Mouse (Mus musculus) neural tube, embryonic 14.5 days (tissue): Measurements from ENCODE around the gene Wscd2. TPM values are rescaled to one million over a fixed set of nuclear protein-coding genes. Genes with fewer than 3 reads are reported as not detected.

Source experiments
- ATAC-seq: fragments of 200-750 bp; cut with Nextera tagmentation; 2 replicates; pipeline ENCODE4 v1.8.0; 2017; ENCODE audit warnings: low read depth, mild to moderate bottlenecking, moderate TSS enrichment, moderate library complexity
- H3K27ac ChIP-seq: fragments of 300-500 bp; sonication (generic); 2 replicates; pipeline ENCODE4 v1.5.1; 2014; ENCODE audit warnings: low read depth, mild to moderate bottlenecking, control low read depth, low read length, moderate library complexity, mixed read lengths
- H3K27me3 ChIP-seq: fragments of 300-500 bp; sonication (generic); 2 replicates; pipeline ENCODE4 v1.6.1; 2014; ENCODE audit warnings: low read length; ENCODE audit not compliant: control insufficient read depth, insufficient read depth
- H3K36me3 ChIP-seq: fragments of 300-500 bp; sonication (generic); 2 replicates; pipeline ENCODE4 v1.6.1; 2014; ENCODE audit warnings: low read length, mixed read lengths; ENCODE audit not compliant: control insufficient read depth, insufficient read depth
- H3K4me1 ChIP-seq: fragments of 300-500 bp; sonication (generic); 2 replicates; pipeline ENCODE4 v1.6.1; 2014; ENCODE audit warnings: low read length; ENCODE audit not compliant: control insufficient read depth, insufficient read depth
- H3K4me2 ChIP-seq: fragments of 300-500 bp; sonication (generic); 2 replicates; pipeline ENCODE4 v1.6.1; 2014; ENCODE audit warnings: mild to moderate bottlenecking, low read depth, low read length, control low read depth
- H3K4me3 ChIP-seq: fragments of 300-500 bp; sonication (generic); 2 replicates; pipeline ENCODE4 v1.5.1; 2014; ENCODE audit warnings: low read depth, low read length, control low read depth, mixed read lengths
- H3K9ac ChIP-seq: fragments of 300-500 bp; sonication (generic); replicated peaks from 2 replicates; pipeline ENCODE4 v1.6.1; 2014; ENCODE audit warnings: low read depth, mild to moderate bottlenecking, control low read depth, low read length, mixed read lengths
- H3K9me3 ChIP-seq: fragments of 300-500 bp; sonication (generic); 2 replicates; pipeline ENCODE4 v1.6.1; 2016; ENCODE audit warnings: low read length; ENCODE audit not compliant: control insufficient read depth
- WGBS: fragments of 180-500 bp; shearing (Covaris S2); extraction: QIAGEN DNeasy Blood & Tissue Kit; methylation state at CpG from one replicate; pipeline ENCODE4 v1.1.7; 2014; 5-methylcytosine and 5-hydroxymethylcytosine counted together
- polyA plus RNA-seq: library from polyadenylated mRNA; unstranded; fragments of >200 nt; fragmentation: Nextera tagmentation; extraction: Ambion mirVana; gene quantifications from 2 replicates; pipeline ENCODE4 v1.2.1, GENCODE M21; 2014

The Wscd2 gene
- polyA plus RNA-seq, 1 experiment from 2014 or later = 19.9 TPM

DNA sequence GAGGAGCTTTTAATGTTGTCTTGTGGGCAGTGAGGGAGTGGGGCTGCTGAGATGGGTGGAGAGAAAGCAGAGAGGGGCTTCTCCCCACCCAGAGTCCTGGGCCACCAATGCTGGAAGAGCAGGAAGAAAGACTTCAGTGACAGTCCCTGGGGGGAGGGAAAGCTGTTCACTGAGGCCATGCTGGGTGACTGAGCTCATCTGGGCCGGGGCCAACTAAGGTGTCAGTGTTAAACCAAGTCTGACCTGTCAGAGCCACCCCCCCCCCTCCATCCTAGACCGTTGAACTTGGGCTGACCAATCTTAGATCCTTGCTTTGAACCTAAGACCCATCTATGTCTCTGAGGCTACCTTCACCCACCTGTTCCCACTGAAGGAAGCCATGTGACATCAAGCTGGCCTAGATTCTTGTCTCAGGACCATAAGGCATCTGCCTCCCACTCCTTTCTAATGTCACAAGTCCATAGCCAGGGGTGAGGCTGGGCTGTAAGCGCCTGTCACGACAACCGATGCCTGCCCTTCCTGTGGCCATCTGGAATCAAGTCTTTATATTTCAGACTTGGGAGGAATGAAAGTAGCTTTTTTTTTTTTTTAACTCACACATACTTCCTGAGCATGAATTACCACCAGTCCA, 100.0 kb downstream of the Wscd2 start:
- no peak for ATAC-seq
- Histone ChIP-seq H3K36me3 (no peaks in the 10 kb centered on the region), H3K9ac (no peak overlapping the region), H3K4me3 (no peak overlapping the region), H3K27ac (no peak overlapping the region), H3K4me2 (no peak overlapping the region), H3K9me3 (no peaks in the 10 kb centered on the region), H3K4me1 (peaks cover 25% of the 10 kb centered on the region), H3K27me3 (no peaks in the 10 kb centered on the region)
- WGBS = 80% methylated on average over 5 of the region's 5 CpGs

DNA sequence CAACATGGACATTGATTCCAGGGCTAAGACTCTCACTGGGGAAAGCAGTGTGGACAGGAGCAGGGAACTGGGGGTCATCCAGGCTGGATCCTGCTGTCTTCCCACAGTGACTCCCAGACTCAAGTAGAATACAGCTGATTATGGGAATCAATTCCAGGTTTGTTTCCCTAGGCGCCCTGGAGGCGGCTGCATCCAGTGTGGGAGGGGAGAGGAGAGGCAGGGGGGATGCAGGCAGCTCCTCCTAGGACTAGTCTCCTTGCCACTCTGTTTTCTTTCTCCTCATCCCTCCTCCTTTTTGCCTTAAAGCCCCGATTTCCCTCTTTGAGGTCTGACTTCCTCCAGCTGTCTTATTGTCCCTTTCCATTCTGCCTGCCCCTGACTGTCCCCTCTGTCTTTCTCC, 101.0 kb downstream of the Wscd2 start:
- peaks cover 25% of the 10 kb centered on the region for H3K4me1 ChIP-seq
- H3K27ac ChIP-seq = peak overlapping the region; percentile 67
- H3K9me3 ChIP-seq = no peaks in the 10 kb centered on the region
- H3K4me2 ChIP-seq = no peak overlapping the region
- peak overlapping the region; percentile 25; the same call in 1 of the 2 replicates for H3K9ac ChIP-seq
- no peaks in the 10 kb centered on the region for H3K27me3 ChIP-seq
- no peak overlapping the region for H3K4me3 ChIP-seq
- H3K36me3 ChIP-seq = no peaks in the 10 kb centered on the region
- no peak for ATAC-seq
- WGBS = 9% methylated on average over 3 of the region's 3 CpGs

DNA sequence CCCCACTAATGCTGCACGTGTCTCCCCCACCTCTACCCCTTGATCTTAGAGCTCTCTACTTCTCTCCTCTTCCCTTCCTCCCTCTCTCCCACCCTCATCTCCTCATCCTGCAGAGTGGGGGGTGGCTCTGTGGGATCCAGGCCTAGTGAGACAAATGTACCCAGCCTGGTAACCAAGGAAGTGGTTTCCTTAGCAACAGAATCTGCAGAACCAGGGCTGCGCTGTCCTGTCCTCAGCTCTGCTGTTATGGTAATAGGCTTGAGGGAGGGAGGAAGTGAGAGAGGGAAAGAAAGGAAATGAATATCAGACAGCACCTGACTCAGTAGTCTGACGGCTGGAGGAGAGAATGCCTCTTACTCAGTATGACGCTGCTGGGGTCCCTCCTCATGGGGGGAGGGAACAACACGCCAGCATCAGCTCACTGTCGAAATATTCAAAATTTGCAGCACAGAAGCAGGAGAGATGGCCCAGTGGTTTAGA, 101.7 kb downstream of the Wscd2 start:
- Histone ChIP-seq H3K4me2 (no peak overlapping the region), H3K27me3 (no peaks in the 10 kb centered on the region), H3K4me1 (peaks cover 25% of the 10 kb centered on the region), H3K9ac (no peak overlapping the region), H3K36me3 (no peaks in the 10 kb centered on the region), H3K27ac (peak overlapping the region; percentile 67), H3K4me3 (no peak overlapping the region), H3K9me3 (no peaks in the 10 kb centered on the region)
- peak; percentile 91 for ATAC-seq
- WGBS = 3% methylated on average over 6 of the region's 6 CpGs

DNA sequence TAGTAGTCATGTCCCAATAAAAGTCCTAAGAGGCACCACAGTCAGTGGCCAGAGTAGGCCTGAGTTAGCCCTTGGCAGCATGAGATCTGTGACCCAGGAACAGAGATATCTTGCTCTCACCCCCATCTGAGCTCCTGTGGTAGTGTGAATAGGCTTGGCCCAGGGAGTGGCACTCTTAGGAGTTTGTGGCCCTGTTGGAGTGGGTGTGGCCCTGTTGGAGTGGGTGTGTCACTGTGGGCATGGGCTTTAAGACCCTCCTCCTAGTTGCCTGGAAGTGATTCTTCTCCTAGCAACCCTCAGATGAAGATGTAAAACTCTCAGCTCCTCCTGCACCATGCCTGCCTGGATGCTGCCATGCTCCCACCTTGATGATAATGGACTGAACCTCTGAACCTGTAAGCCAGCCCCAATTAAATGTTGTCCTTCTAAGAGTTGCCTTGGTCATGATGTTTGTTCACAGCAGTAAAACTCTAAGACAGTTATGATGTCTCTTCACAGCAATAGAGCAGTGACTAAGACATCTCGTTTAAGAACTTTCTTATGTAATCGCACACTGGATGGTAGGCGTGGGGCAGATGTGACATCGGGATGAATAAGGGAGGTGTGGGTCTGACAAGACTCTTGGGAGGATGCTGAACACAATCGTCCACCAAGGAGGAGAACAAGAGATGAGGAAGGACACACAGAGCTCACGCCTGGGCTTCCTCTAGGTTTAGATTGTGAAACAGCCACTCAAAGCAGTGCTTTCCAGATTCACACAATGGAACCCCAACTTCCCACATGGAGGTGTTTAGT, 104.0 kb downstream of the Wscd2 start:
- Histone ChIP-seq H3K4me2 (no peak overlapping the region), H3K27me3 (no peaks in the 10 kb centered on the region), H3K27ac (no peak overlapping the region), H3K9me3 (no peaks in the 10 kb centered on the region), H3K9ac (no peak overlapping the region), H3K36me3 (no peaks in the 10 kb centered on the region), H3K4me1 (peaks cover 25% of the 10 kb centered on the region), H3K4me3 (no peak overlapping the region)
- 90% methylated on average over 6 of the region's 6 CpGs for WGBS
- no peak for ATAC-seq

DNA sequence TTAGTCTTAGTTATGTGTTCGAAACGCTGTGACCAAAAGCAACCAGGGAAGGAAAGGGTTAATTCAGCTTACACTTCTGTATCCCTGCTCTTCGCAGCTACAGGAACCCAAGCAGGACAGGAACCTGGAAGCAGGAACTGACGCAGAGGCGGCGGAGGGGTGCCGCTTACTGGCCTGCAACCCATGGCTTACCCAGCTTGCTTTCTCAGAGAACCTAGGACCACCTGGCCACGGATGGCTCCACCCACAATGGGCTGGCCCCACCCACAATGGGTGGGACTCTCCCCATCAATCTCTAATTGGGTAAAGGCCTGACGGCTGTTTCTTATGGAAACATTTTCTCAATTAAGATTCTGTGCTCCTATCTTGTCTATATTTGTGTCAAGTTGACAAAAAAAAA, 106.1 kb downstream of the Wscd2 start:
- Histone ChIP-seq H3K9ac (no peak overlapping the region), H3K4me3 (no peak overlapping the region), H3K9me3 (no peaks in the 10 kb centered on the region), H3K27ac (no peak overlapping the region), H3K36me3 (no peaks in the 10 kb centered on the region), H3K27me3 (no peaks in the 10 kb centered on the region), H3K4me1 (peaks cover 21% of the 10 kb centered on the region), H3K4me2 (no peak overlapping the region)
- no peak for ATAC-seq
- 80% methylated on average over 9 of the region's 9 CpGs for WGBS

DNA sequence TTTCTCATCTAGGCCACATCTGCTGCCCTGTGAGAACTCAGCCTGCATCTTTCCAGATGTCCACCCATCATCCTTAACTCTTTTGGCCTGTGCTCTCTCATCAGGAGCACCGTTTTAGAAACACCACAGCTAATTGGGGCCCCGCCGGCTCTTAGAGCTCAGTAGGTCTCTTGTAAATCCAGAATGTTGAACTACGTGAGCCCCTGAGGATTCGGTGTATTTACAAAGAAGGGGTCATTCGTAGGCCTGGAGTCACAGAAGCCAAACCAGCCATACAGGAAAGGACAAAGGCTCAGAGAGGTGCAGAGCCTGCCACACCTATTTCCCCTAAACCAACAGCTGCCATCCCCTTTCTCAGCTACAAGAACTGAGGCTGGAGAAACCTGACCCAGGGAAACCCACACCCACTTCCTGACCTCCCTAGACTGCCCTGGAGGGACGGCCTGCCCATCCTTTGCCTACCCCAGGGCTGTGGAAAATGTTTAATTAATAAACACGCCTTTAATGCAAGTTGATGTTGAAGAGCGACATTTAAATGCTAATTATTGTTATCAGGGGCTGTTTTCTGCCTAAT, 106.7 kb downstream of the Wscd2 start:
- H3K27ac ChIP-seq = no peak overlapping the region
- no peaks in the 10 kb centered on the region for H3K9me3 ChIP-seq
- H3K4me2 ChIP-seq = no peak overlapping the region
- H3K9ac ChIP-seq = no peak overlapping the region
- H3K4me3 ChIP-seq = no peak overlapping the region
- no peaks in the 10 kb centered on the region for H3K27me3 ChIP-seq
- no peak for ATAC-seq
- peaks cover 15% of the 10 kb centered on the region for H3K4me1 ChIP-seq
- WGBS = 62% methylated on average over 9 of the region's 9 CpGs
- no peaks in the 10 kb centered on the region for H3K36me3 ChIP-seq

DNA sequence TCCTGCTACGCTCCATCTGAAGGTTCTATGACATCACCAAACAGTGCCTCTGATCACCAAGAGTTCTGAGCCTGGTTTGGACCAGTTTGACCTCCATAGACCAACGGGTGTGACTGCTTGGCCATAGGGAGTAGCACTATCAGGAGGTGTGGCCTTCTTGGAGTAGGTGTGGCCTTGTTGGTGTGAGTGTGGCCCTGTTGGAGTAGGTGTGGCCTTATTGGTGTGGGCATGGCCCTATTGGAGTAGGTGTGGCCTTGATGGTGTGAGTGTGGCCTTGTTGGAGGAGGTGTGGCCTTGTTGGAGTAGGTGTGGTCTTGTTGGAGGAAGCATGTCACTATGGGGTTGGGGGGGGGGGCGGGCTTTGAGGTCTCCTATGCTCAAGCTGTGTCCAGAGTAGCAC, 110.0 kb downstream of the Wscd2 start:
- WGBS = 89% methylated on average over 2 of the region's 3 CpGs

DNA sequence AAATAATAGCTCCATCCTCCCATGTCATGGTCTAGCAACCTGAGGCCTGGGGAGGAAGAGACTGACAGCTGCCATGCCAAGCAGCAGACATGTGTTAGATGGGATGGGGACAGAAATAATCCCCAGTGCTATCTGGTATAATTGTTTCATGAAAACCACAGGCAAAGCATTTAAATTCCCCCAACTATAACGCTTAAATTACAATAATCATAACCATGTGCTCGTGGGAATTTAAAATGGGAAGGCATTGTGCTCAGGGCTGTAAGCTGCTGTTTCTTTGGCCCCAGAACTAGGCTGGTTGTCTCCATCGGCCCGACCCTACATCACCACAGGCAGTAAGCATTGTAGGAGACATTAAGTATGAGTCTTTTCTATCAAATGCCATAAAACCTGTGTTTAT, 110.7 kb downstream of the Wscd2 start:
- no peaks in the 10 kb centered on the region for H3K9me3 ChIP-seq
- no peaks in the 10 kb centered on the region for H3K27me3 ChIP-seq
- H3K4me2 ChIP-seq = no peak overlapping the region
- no peaks in the 10 kb centered on the region for H3K4me1 ChIP-seq
- no peaks in the 10 kb centered on the region for H3K36me3 ChIP-seq
- peak overlapping the region; percentile 64 for H3K27ac ChIP-seq
- H3K4me3 ChIP-seq = no peak overlapping the region
- 42% methylated on average over 4 of the region's 4 CpGs for WGBS
- no peak overlapping the region for H3K9ac ChIP-seq
- no peak for ATAC-seq

More for the DNA sequence above, 110.0 kb downstream of the Wscd2 start:
- H3K9ac ChIP-seq = no peak overlapping the region
- H3K27ac ChIP-seq = peak overlapping the region; percentile 64
- no peaks in the 10 kb centered on the region for H3K4me1 ChIP-seq
- ATAC-seq = peak; percentile 13; the same call in 1 of the 2 replicates
- no peak overlapping the region for H3K4me2 ChIP-seq
- no peaks in the 10 kb centered on the region for H3K36me3 ChIP-seq
- no peak overlapping the region for H3K4me3 ChIP-seq
- no peaks in the 10 kb centered on the region for H3K27me3 ChIP-seq
- no peaks in the 10 kb centered on the region for H3K9me3 ChIP-seq

DNA sequence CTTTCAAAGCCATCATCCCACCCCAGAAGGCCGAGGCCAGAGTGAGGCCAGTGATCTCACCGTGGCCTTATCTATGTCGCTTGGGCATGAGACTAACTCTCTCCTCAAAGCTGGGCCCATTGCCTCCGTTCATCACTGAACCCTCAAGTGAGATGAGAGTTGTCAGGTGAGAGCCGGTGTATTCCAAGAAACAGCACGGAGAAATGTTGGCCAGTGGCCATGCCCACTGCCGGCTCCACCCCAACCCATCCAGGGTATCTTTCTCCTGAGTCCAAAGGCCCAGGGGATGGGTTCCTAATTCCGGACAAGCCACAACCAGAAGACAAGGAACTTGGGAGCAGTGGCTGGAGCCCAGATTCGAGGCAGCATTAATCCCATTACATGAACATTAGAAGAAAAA, 113.3 kb downstream of the Wscd2 start:
- Histone ChIP-seq H3K4me3 (no peak overlapping the region), H3K4me2 (no peak overlapping the region), H3K27ac (no peak overlapping the region), H3K36me3 (no peaks in the 10 kb centered on the region), H3K9me3 (no peaks in the 10 kb centered on the region), H3K9ac (no peak overlapping the region), H3K27me3 (no peaks in the 10 kb centered on the region), H3K4me1 (0 out of 2 replicates have a peak, but pooled peaks cover 3% of the 10 kb centered on the region)
- WGBS = 84% methylated on average over 9 of the region's 9 CpGs
- no peak for ATAC-seq
